Mouse (Mus musculus) erythroblast, embryonic 14.5 days (primary cell): ENCODE measurements around the gene Zyx.

Experiments used
- GATA1 ChIP-seq: IDR thresholded peaks from 2 replicates; pipeline ENCODE4 v1.6.1; 2012; ENCODE audit warnings: low read length, inconsistent platforms, mixed read lengths
- TAL1 ChIP-seq: IDR thresholded peaks from 3 replicates; pipeline ENCODE4 v1.6.1; 2012; ENCODE audit warnings: low read length, inconsistent platforms, mixed read lengths

DNA sequence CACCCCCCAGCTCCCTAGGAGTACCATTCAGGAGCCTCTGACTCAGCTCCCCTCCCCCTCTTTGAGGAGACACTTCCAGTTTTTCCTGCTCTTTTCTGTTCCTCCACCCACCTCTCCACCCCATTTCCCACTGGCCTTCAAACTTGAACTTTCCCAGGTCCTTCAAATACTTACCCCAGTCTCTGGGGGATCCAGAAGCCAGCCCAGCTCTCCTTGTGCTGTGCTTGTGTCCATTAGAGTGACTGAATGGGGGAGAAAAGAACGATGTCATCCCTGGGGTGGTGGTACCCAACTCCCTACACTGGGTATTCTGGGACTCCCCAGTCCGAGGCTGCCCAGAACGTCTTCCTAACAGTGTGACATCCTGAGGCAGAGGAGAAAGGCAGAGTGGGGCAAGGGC lies 22.6 kb downstream of the Zyx start:
- no peak for TF ChIP-seq TAL1
- TF ChIP-seq GATA1: no peak
